Mouse (Mus musculus) v-Abl transformed pro-B cells (cell line): Measurements from ENCODE around the gene Cmip.

Experiments
- in situ Hi-C, 2 experiments: fragments of 400-800 bp; cut with MboI; formaldehyde crosslinking; loops; one replicate each; pipeline ENCODE4 v1.15.1; 2025; ENCODE audit not compliant: unreplicated experiment in 2 of 2

The Cmip gene

GRCm38 (mm10) chr8:117289016-117289415 is 32.2 kb downstream of the Cmip start:
- in situ Hi-C loops = no loop called here

- in situ Hi-C loops = no loop called here
Measured at GRCm38 (mm10) chr8:117290506-117290905, 33.6 kb downstream of the Cmip start.

DNA sequence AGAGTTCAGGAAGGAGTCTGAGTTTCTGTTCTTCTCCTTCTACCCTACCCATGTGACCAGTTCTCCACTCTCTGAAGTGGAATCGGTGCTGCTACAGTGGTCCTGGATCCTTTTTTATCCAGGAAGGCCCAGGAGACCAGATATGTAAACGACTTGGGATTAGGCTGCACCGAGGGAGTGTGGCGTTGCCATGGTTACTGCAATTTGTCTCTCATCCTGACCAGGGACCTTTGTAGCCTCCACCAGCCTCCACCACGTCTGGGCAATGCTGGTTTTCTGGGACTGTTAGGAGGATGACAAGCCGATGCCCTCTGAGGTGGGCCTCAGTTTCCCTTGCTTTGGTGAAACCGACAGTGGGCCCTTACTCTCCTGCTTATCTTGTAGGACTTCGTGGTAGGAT is 35.4 kb downstream of the Cmip start:
- in situ Hi-C loops = no loop called here

DNA sequence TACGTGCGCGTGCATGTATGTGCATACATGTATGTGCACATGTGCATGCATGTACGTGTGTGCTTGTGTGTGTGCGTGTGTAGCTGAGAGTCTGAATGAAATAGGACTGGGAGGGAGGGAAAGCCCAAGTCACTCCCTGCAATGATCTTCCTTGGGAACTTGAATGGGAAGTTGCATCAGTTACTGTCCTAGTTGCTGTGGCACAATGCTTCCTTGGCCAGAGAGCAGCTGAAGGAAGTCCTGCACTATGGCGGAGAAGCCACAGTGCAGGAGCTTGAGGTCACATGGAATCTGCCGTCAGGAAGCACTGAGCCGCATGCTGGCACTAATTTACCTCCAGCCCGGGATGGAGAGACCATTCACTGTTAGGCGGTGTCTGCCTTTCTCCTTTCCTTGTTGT is 37.9 kb downstream of the Cmip start:
- in situ Hi-C loops = no loop called here

- in situ Hi-C loops = no loop called here
Measured at GRCm38 (mm10) chr8:117297913-117298518, 41.2 kb downstream of the Cmip start.

GRCm38 (mm10) chr8:117299204-117299603 is 42.3 kb downstream of the Cmip start:
- in situ Hi-C loops = no loop called here

DNA sequence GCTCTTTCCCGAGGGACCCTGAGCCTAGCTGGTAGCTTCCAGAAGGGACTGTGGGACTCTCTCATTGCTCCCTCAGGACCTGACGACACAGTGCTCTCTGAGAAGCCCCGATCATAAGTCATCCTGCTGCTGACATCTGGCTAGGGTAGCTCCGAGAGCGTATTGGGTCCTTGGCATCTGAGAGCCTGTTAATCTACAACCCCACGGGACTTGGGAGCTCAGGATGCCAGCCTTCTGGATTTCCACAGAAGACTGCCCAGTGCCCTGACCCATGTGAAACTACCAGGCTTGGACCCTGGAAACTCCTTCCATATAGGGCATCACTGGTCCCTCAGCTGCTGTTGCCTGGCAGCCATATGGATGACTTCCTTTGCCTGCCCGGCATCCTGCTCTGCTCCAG is 43.3 kb downstream of the Cmip start:
- in situ Hi-C loops = loop anchor here in 1 of 2 experiments (5.0 kb wide), 1 partner anchor 67 kb away; no protein-coding TSS in a partner anchor

DNA sequence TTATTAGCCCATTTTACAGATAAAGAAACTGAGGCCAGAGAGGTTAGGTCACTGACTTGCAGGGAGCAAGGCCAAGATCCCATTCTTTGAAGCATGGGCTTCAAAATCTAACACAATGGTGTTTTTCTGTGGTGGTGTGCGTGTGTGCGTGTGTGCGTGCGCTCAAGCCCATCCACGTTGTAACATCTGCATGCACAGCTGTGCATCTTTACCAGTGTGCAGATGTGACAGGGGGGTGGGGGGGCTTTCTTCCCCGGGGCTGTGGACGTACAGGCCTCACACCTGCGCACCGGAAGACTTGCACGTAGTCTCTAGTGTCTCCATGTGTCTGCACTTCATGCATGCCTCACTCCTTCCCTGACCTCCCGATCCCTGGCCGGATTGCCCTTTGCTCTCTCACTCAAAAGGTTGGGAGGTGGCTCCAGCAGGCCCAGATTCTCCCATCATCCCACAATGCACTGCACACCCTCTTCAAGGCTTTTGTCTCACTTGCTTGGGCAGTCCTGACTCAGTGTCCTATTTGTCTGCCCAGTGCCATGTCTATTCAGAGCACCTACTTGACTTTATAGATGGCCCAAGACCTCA is 44.7 kb downstream of the Cmip start:
- in situ Hi-C loops = loop anchor here in 1 of 2 experiments (5.0 kb wide), 1 partner anchor 66 kb away; no protein-coding TSS in a partner anchor

DNA sequence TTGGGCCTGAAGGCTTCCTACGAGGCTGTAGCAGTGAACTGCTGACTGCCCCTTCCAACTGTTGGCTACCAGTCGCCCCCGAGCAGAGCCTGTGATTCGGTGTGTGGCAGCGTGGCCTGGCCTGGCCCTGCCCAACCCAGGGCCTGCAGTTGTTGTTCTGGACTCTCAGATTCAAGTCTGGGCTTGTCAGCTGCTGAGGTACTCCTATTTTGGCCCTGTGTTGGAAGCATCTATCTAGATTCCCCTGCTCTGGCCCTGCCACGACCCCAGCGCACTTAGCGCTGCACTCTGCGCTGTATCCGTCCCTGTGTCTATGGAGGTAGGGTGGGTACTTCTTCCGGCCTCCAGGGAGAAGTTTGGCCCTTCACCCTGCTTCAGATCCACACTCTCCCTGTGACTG is 45.2 kb downstream of the Cmip start:
- in situ Hi-C loops = loop anchor here in 1 of 2 experiments (5.0 kb wide), 1 partner anchor 65 kb away; no protein-coding TSS in a partner anchor

DNA sequence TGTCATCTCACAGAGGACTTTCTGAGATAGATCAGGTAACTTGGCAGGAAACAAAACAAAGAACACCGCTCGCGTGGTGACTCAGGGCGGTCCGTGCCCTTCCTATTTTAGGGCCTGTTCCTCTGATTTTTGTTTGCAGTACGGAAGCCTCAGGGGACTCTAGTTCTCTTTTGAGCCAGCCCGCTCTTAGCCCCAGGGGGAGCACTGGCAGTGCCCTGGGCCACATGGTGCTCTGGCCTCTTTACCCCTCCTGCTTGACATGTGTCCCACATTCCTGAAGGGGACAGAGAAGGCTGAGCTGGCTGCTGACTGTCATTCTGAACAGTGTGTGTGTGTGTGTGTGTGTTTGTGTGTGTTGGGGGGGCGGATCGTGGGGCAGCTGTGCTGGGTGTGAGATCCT is 46.8 kb downstream of the Cmip start:
- in situ Hi-C loops = loop anchor here in 1 of 2 experiments (5.0 kb wide), 1 partner anchor 64 kb away; no protein-coding TSS in a partner anchor

DNA sequence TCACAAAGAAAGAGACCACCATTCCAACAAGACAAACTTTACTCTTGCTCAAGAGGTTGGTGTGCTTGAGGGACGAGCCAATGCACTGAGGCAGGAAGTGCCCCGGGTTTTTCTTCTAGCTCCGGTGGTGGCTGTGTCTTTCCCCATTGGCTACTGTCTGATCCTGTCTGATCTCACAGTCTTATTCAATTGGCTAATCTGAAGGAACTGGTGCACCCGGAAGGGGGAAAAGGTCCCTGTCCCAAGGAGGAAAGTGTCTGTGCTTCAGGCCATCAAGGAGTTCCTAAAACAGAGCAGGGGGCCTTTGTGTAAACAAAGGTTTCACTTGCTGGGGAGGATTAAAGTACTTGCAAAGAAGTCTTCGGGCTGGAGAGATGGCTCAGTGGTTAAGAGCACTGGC is 48.5 kb downstream of the Cmip start:
- in situ Hi-C loops = loop anchor here in 1 of 2 experiments (5.0 kb wide), 1 partner anchor 48 kb away; the partner anchor contains the start of gene Cmip

DNA sequence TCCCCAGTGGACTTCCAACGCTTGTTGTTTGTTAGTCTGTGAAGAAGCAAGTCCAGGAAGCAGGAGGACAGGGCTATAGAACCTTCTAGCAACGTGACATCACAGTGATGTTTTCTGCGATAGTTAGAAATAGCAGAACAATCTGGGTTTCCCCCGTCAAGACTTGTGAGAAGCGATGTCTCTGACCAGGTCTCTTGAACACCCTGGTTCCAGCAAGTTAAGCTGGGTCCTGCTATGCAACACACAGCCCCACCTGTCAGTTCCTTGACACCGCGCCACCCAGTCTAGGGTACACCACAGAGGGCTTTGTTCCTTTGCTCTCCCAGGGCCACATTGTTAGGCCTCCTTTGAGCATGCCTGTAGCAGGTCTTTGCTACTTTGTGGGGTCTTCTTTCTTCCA is 49.9 kb downstream of the Cmip start:
- in situ Hi-C loops = loop anchor here in 1 of 2 experiments (5.0 kb wide), 1 partner anchor 49 kb away; the partner anchor contains the start of gene Cmip

GRCm38 (mm10) chr8:117307221-117307620 is 50.4 kb downstream of the Cmip start:
- in situ Hi-C loops = loop anchor here in 1 of 2 experiments (5.0 kb wide), 1 partner anchor 50 kb away; the partner anchor contains the start of gene Cmip

GRCm38 (mm10) chr8:117308303-117309095 is 51.6 kb downstream of the Cmip start:
- in situ Hi-C loops = loop anchor here in 1 of 2 experiments (5.0 kb wide), 1 partner anchor 51 kb away; the partner anchor contains the start of gene Cmip

- in situ Hi-C loops = loop anchor here in 1 of 2 experiments (5.0 kb wide), 1 partner anchor 52 kb away; the partner anchor contains the start of gene Cmip
Measured at GRCm38 (mm10) chr8:117309653-117310274, 52.9 kb downstream of the Cmip start.

GRCm38 (mm10) chr8:117310961-117311561 is 54.2 kb downstream of the Cmip start:
- in situ Hi-C loops = no loop called here

GRCm38 (mm10) chr8:117314308-117314953 is 57.6 kb downstream of the Cmip start:
- in situ Hi-C loops = no loop called here

DNA sequence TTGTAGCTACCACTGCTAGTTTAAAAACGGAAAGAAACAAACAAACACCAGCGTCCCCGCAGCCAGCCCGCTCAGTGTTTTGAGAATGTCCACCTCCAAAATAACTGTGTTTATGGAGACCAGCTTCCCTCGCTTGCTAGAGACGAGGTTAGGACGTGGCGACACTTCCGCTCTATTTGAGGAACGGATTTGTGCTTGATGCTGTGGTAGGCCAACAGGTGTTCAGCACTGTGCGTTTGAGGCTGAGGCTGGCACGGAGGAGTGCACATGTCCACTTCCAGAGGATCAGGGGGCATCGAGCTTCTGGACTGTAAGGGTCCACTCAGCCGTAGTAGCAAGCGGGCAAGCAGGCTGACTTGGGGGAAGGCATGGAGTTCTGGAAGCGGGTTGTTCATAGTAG is 58.9 kb downstream of the Cmip start:
- in situ Hi-C loops = no loop called here

- in situ Hi-C loops = no loop called here
Measured at GRCm38 (mm10) chr8:117317478-117317877, 60.6 kb downstream of the Cmip start.
